Mouse (Mus musculus): ENCODE results near the gene Gm14403. TPM values are rescaled to one million over a fixed set of nuclear protein-coding genes. Genes with fewer than 3 reads are reported as not detected.
"Not testable (repeated sequence)": the region's sequence is repeated elsewhere in the genome, so short reads cannot be mapped to it uniquely, and the experiment has no call there.

Gene Gm14403
- polyA plus RNA-seq, 1 experiment from 2014 or later, result 5.0 TPM

- H3K27me3 ChIP-seq (replicated peaks; ENCODE audit: control insufficient read depth, insufficient read depth, low read length), result no peaks in the 10 kb centered on the region
- H3K27ac ChIP-seq (ENCODE audit: low read depth, low read length), result no peak overlapping the region
- no peaks in the 10 kb centered on the region for H3K36me3 ChIP-seq (ENCODE audit: control insufficient read depth, insufficient read depth, low read length)
- no peaks in the 10 kb centered on the region for H3K9me3 ChIP-seq (ENCODE audit: control insufficient read depth, low read length)
- no peak overlapping the region for H3K4me2 ChIP-seq
- ATAC-seq (replicated peaks; ENCODE audit: low FRiP score) (no peak), DNase-seq (ENCODE audit: low spot score) (no peak)
- H3K9ac ChIP-seq (ENCODE audit: low read depth, low read length), result no peak overlapping the region
- no peaks in the 10 kb centered on the region for H3K4me1 ChIP-seq (replicated peaks; ENCODE audit: control insufficient read depth, insufficient read depth, low read length)
- 68% methylated on average over 9 of the region's 9 CpGs for WGBS
- no peak overlapping the region for H3K4me3 ChIP-seq (ENCODE audit: low read depth, low read length)
Measured at GRCm38 (mm10) chr2:177535876-177536275, 37.9 kb downstream of the Gm14403 start.

DNA sequence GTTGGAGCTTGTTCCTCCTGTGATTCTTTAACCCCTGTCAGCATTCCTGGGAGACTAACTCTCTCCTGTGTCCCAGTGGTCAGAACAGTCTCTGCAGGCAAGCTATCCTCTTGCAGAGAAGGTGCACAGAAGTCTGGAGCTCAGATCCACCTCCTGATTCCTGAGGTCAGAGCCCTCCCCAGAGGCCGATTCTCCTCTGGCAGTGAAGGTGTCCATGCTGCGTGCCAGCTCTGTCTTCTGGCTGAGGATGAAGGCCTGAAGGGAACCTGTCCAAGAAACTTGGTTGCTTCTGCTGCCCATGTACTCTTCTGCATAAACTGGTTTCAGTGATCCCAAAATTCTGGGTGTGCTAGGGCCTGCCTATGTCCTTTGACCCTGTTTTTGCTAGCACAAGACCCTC, 39.1 kb downstream of the Gm14403 start:
- H3K4me3 ChIP-seq (ENCODE audit: low read depth, low read length); H3K27me3 ChIP-seq (replicated peaks; ENCODE audit: control insufficient read depth, insufficient read depth, low read length); H3K27ac ChIP-seq (ENCODE audit: low read depth, low read length); H3K36me3 ChIP-seq (ENCODE audit: control insufficient read depth, insufficient read depth, low read length); DNase-seq (ENCODE audit: low spot score); H3K9me3 ChIP-seq (ENCODE audit: control insufficient read depth, low read length); H3K4me2 ChIP-seq; H3K4me1 ChIP-seq (replicated peaks; ENCODE audit: control insufficient read depth, insufficient read depth, low read length); H3K9ac ChIP-seq (ENCODE audit: low read depth, low read length); ATAC-seq (replicated peaks; ENCODE audit: low FRiP score): not testable (repeated sequence)
- 74% methylated on average over 2 of the region's 2 CpGs for WGBS

- H3K27me3 ChIP-seq (replicated peaks; ENCODE audit: control insufficient read depth, insufficient read depth, low read length); ATAC-seq (replicated peaks; ENCODE audit: low FRiP score); H3K36me3 ChIP-seq (ENCODE audit: control insufficient read depth, insufficient read depth, low read length); H3K9me3 ChIP-seq (ENCODE audit: control insufficient read depth, low read length); H3K4me1 ChIP-seq (replicated peaks; ENCODE audit: control insufficient read depth, insufficient read depth, low read length); DNase-seq (ENCODE audit: low spot score); H3K9ac ChIP-seq (ENCODE audit: low read depth, low read length); H3K4me3 ChIP-seq (ENCODE audit: low read depth, low read length); H3K27ac ChIP-seq (ENCODE audit: low read depth, low read length); H3K4me2 ChIP-seq: not testable (repeated sequence)
- WGBS, result 74% methylated on average over 5 of the region's 5 CpGs
Measured at GRCm38 (mm10) chr2:177537717-177538116, 39.7 kb downstream of the Gm14403 start.

- no CpG with 5 or more reads among the region's 1 CpGs for WGBS
- H3K4me2 ChIP-seq; DNase-seq (ENCODE audit: low spot score): not testable (repeated sequence)
Measured at GRCm38 (mm10) chr2:177555261-177555660, 57.2 kb downstream of the Gm14403 start.

More at GRCm38 (mm10) chr2:177555261-177555660, 57.2 kb downstream of the Gm14403 start:
- H3K36me3 ChIP-seq (ENCODE audit: control insufficient read depth, insufficient read depth, low read length); H3K9me3 ChIP-seq (ENCODE audit: control insufficient read depth, low read length); H3K4me3 ChIP-seq (ENCODE audit: low read depth, low read length); ATAC-seq (replicated peaks; ENCODE audit: low FRiP score); H3K27me3 ChIP-seq (replicated peaks; ENCODE audit: control insufficient read depth, insufficient read depth, low read length); H3K9ac ChIP-seq (ENCODE audit: low read depth, low read length); H3K27ac ChIP-seq (ENCODE audit: low read depth, low read length); H3K4me1 ChIP-seq (replicated peaks; ENCODE audit: control insufficient read depth, insufficient read depth, low read length): not testable (repeated sequence)

Other genes starting within 250 kb of the Gm14403 start
- not detected in 2 replicates for gene Gm14409, start 231.2 kb upstream of the Gm14403 start, polyA plus RNA-seq (2014; fragmentation: Nextera tagmentation; extraction: Ambion mirVana)
- 0.14 and 0.45 TPM in 2 replicates for gene Gm14412, start 173.9 kb upstream of the Gm14403 start, polyA plus RNA-seq (2014; fragmentation: Nextera tagmentation; extraction: Ambion mirVana)
- 5.9 and 8.8 TPM in 2 replicates for gene Gm14418, start 99.9 kb upstream of the Gm14403 start, polyA plus RNA-seq (2014; fragmentation: Nextera tagmentation; extraction: Ambion mirVana)
- 9.0 and 10.2 TPM in 2 replicates for gene Zfp970, start 33.5 kb upstream of the Gm14403 start, polyA plus RNA-seq (2014; fragmentation: Nextera tagmentation; extraction: Ambion mirVana)
- not detected in 2 replicates for gene Gm14406, start 80.0 kb downstream of the Gm14403 start, polyA plus RNA-seq (2014; fragmentation: Nextera tagmentation; extraction: Ambion mirVana)